Mouse (Mus musculus) CD8-positive naive resting alpha-beta T cell, adult 2 months (primary cell): ENCODE measurements around the gene Trip10.
A peak's percentile ranks its signal among the peaks of the same experiment; 100 is the strongest.
"Not testable (repeated sequence)": the region's sequence is repeated elsewhere in the genome, so short reads cannot be mapped to it uniquely, and the experiment has no call there.

ENCODE experiments used
- DNase-seq, 2 experiments: peaks; one replicate each; pipeline ENCODE4 v3.0.0; 2022; ENCODE audit warnings: low read depth in 2 of 2, low spot score in 2 of 2

Gene Trip10

DNA sequence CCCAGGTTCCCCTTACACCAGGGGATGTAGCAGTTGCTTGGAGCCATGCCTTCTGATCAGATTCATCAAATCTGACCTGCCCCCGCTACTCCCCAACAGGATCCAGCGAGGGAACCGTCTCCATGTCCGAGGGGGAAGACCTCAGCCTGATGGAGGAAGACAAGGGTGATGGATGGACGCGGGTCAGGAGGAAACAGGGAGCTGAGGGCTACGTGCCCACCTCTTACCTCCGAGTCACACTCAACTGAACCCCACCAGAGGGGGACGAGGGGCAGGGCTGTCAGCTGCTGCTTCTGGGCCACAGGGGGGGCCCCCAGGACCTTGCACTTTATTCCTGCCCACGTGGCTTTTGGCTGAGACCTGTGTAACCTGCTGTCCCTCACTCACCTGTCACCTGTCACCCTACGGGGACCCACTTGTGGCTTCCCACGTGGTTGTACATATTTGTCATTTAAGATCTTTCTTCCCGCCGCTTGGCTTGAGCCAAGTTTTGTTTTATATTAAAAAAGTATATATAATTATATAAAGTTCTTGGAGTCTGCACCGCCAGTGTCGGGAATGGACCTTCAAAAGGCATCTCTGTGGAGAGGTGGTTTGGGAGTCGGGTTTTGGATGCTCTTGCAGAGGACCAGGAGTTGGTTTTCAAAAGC is 13.8 kb downstream of the Trip10 start:
- no peak for DNase-seq

DNA sequence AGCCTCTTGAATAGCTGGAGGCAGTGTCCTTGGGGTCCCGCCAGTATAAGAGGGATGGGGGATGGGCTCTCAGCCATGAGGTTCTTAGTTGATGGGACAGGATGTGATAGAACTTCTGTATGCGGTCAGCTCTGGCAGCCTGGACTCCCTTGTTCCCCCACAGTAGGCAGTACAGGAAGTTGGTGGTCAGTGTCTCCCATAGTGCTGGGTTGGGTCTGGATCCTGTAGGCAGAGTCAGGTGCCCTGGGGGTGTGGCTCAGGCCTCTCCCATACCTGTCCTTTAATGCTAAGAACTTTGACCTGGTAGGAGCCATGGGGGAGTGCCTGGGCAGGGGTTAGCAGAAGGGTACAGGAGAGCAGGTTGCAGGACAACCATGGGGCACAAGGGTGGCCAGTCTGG is 14.9 kb downstream of the Trip10 start:
- DNase-seq = no peak

- DNase-seq = no peak
These were observed 16.0 kb downstream of the Trip10 start for GRCm38 (mm10) chr17:57264972-57265945.

DNA sequence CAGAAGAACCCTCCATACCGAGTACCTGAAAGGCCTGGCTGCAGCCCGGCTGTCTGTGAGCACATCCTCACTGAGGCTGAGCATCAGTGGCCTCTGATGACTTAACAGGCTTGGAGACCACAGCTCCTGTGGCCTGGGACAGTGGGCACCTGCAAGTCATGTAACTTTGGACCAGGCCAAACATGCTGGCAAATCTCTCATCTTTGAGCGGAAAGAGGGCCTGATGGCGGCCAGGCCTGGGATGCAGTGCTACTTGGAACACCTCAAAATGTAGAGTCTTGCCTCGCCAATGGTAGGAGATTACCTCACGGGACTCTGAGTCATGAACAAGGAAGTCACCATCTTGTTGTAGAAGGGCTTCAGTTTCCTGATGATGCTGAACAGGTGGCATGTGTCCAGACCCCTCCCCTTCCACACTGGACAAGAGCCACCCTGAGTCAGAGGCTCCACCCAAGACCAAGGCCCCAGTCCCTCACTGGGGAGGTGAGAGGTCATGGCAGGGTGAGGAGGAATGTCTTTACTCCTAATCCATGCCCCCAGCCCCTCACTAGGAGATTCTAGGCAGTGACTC is 18.4 kb downstream of the Trip10 start:
- DNase-seq = no peak

- no peak for DNase-seq
These were observed 22.0 kb downstream of the Trip10 start for GRCm38 (mm10) chr17:57271301-57271700.

GRCm38 (mm10) chr17:57273846-57274245 is 24.6 kb downstream of the Trip10 start:
- no peak for DNase-seq

DNA sequence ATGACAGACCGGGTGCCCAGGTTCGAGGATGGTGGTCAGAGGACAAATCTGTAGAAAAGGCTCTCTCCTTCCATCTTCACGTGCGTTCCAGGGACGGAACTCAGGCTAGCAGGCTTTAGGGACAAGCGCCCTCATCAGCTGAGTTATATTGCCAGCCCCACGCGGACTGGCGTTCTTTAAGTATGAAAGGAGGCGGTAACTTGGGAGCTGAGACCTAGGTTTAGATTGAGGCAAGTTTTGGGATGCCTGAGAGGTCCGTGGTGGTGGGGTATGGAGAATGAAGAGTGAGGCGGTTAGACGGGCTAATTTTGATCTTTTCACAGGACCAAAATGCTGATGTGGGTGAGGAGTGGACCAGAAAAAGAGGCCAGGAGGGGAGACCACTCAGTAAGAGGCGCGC is 25.4 kb downstream of the Trip10 start:
- DNase-seq = no peak

GRCm38 (mm10) chr17:57275111-57275996 is 26.1 kb downstream of the Trip10 start:
- DNase-seq = peak; percentile 84 to 86

DNA sequence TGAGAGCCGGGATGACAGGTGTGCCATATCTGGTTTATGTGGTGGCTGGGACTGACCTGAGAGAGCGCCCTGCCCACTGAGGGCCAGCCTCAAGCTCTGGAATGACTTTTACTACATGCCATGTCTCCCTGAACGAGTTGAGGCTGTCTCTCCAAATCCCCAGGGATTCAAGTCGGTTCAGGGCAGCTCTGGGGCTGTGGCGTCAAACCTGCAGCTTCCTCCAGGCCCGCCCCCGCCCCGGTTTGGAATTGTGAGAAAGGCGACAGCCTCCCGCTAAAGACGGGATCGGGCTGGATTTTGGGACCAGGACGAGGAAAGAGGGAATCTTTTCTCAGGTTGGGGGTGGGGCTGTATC is 26.7 kb downstream of the Trip10 start:
- DNase-seq = no peak

DNA sequence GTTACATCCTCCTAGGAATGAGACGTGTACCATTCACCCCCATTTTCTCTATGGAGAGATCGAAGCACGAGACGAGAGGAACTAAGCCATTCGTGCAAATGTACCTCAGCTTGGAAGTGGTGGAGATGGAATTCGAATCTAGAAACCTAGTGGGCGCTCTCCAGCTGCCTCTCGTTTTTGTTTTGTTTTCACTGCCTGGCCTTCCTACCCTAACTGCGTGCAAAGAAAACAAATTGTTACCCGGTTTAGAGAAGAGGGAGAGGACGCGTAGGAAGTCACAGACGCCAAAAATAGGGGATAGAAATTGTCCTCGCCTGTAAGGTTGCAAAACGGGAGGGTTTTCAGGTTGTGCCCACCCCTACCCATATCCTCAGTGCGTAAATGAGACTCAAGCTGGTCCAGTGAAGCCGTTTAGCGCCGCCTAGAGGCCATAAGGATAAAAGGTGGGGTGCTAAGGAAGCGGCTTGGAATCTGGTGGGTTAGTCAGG is 27.4 kb downstream of the Trip10 start:
- DNase-seq = peak; percentile 50 to 64

GRCm38 (mm10) chr17:57277598-57278261 is 28.5 kb downstream of the Trip10 start:
- DNase-seq = not testable (repeated sequence)

GRCm38 (mm10) chr17:57278537-57278936 is 29.3 kb downstream of the Trip10 start:
- DNase-seq = no peak

DNA sequence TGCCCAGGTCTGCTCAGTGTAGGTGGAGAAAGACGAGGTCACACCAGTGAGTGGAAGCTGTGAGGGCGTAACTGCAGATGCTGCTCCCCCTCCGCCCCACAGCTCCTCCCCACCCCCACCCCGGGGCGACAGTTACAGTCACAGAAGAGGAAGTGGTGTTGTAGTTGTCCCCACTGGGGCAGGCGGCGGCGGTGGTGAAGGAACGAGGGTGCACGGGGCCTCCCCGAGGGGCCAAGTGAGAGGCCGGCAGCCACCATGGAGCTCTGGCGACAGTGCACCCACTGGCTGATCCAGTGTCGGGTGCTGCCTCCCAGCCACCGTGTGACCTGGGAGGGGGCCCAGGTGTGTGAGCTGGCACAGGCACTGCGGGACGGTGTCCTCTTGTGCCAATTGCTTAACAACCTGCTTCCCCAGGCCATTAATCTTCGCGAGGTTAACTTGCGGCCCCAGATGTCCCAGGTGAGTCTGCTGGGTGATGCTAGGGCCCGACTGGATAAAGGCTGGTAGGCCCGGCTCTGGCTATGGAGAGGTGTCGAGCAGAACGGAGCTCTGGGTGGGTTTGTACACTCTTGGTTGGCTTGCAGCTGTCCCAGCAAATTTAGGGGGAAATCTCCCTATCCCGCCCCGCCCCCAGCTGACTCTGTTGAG is 29.8 kb downstream of the Trip10 start, which contains the start of gene Vav1:
TSS of gene Vav1 (plus strand) at position 158 of the 648 bp plus-strand sequence.
- peak; percentile 49 to 62 for DNase-seq

GRCm38 (mm10) chr17:57279591-57280224 is 30.5 kb downstream of the Trip10 start:
- DNase-seq = peak in 1 of 2 experiments; percentile 50

DNA sequence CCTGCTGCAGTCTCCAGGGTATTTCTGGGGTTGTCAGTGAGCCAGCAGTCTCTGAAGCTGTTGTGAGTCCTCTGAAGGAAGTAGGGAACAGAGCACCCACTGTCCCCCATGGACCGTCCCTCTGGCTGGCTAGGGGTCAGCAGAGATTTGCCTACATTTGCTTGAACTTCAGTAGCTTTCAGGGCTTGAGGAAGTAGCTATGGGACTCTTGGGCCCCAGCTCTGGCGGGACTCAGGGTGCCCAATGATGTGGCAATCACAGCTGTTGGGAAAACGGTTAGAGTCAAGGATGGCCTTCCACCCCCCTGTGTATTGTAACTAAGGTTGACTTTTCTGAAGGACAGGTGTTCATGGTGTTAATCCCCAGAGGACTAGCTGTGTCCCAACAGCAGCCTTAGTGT is 31.2 kb downstream of the Trip10 start:
- no peak for DNase-seq

GRCm38 (mm10) chr17:57283906-57284305 is 34.7 kb downstream of the Trip10 start:
- no peak for DNase-seq

DNA sequence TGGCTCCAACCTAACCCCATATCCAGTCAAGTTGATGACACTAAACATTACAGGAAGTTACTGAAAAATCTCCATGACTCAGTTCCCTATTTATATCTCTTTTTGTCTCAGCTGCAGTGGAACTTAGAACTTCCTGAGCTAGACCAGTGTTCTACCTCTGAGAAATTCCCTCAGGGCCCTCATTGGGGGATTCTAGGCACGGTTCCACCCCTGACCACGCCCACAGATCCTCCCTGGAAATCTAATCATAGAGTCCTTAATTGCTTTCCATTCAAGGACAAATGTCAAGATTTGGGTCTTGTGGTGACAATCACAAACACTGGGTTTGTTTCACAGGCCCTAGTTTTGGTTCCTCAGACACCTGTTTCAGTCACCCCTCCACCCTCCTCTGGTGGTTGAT is 35.8 kb downstream of the Trip10 start:
- no peak for DNase-seq

DNA sequence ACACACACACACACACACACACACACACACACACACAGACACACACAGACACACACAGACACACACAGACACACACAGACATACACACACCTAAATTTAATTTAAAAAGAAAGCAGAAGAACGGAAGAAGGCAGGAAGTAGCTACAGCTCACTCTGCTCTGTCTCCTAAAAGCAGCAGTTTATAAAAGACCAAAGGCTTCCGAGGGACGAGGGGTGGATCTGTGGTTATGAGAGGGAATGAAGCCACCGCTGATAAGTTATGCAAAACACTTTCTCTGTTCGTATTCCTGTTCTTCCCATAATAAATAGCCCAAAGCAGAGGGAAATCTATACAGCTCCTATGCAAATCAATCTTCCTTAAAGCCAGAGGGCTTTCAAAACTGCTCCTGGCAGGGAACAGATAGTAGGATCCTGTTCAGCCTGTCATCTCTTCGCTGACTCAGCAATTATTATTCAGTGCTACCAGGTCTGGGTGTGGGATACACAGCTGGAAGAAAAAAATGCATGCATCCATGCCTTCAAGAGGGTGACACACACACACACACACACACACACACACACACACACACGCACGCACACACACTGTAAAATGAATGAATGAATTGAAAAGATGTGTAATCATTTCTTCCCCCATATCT is 37.6 kb downstream of the Trip10 start:
- peak in 1 of 2 experiments; percentile 42 for DNase-seq

GRCm38 (mm10) chr17:57289252-57289651 is 40.0 kb downstream of the Trip10 start:
- DNase-seq = no peak
